In the genomic region with DNA sequence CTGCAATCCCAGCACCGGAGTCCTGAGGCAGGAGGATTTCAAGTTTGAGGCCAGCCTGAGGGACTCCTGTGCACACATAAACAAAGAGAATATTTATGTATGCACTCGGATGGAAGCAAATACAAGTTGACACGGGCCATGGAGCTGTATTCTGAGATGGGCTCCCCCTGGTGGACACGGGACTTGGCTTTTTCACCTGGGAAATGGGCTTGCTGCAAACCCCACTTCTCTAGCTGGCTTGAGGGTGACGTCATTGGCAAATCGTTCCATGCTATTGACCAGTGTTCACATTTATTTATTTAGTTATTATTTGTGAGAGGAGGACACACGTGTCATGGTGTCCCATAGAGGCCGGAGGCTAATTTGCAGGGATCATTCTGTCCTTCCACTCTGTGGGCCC, we compare ENCODE assay signal across 12 mouse cellular contexts. TPM values are rescaled to one million over a fixed set of nuclear protein-coding genes. Genes with fewer than 3 reads are reported as not detected.
A peak's percentile ranks its signal among the peaks of the same experiment; 100 is the strongest.
DNase-seq lines count a peak whose midpoint lies in the region; ATAC-seq and TF ChIP-seq lines count a peak whose summit lies in the region.
"Had no signal": no experiment of that assay in that cellular context is flagged by ENCODE, and none has a peak within 500 bp of the region (broad histone marks: within the 10 kb centered on the region; RNA-seq: fewer than 3 reads in every experiment).

No protein-coding gene starts in this region.

- TF ChIP-seq POLR2A in brain, embryonic 14.5 days (IDR thresholded peaks at IDR 0.05; ENCODE audit: borderline replicate concordance, extremely low read depth, insufficient read depth, insufficient read length, poor library complexity, severe bottlenecking), result no peak

- H3K27ac ChIP-seq in forebrain, embryonic 11.5 days (ENCODE audit: low read depth, low read length), result no peak overlapping the region
- H3K27ac ChIP-seq: embryonic facial prominence, embryonic 12.5 days; midbrain, embryonic 12.5 days had no signal

- 72% methylated on average over 8 of the region's 8 CpGs for WGBS in forebrain, embryonic 11.5 days

- 0 out of 2 replicates have a peak, but pooled peaks have one; percentile 13 for TF ChIP-seq CTCF in brain, embryonic 14.5 days (IDR thresholded peaks at IDR 0.05; ENCODE audit: borderline replicate concordance, extremely low read depth, insufficient read depth, insufficient read length)

- no peaks in the 10 kb centered on the region for H3K4me1 ChIP-seq in forebrain, embryonic 11.5 days (replicated peaks; ENCODE audit: control insufficient read depth, insufficient read depth, low read length)
- H3K4me1 ChIP-seq: embryonic facial prominence, embryonic 12.5 days had no signal

- no peaks in the 10 kb centered on the region for H3K9me3 ChIP-seq in forebrain, embryonic 11.5 days (ENCODE audit: control insufficient read depth, low read length)
- H3K9me3 ChIP-seq: embryonic facial prominence, embryonic 12.5 days; midbrain, embryonic 12.5 days had no signal

- H3K4me3 ChIP-seq in forebrain, embryonic 11.5 days (ENCODE audit: low read depth, low read length), result no peak overlapping the region
- H3K4me3 ChIP-seq: embryonic facial prominence, embryonic 12.5 days; midbrain, embryonic 12.5 days had no signal

- H3K27me3 ChIP-seq in forebrain, embryonic 11.5 days (ENCODE audit: control insufficient read depth, insufficient read depth, low read length), result no peaks in the 10 kb centered on the region
- H3K27me3 ChIP-seq: embryonic facial prominence, embryonic 12.5 days; Patski had no signal

- DNase-seq in cerebellum, postnatal 14 days, result peak; percentile 17 to 25
- DNase-seq in cerebellum, adult 9-11 months, result no peak
- peak; percentile 73 for DNase-seq in retina, embryonic 14.5 days (ENCODE audit: low spot score)
- DNase-seq in retina, postnatal 1 day, result no peak
- no peak for DNase-seq in brain, embryonic 14.5 days (ENCODE audit: low read depth)
- DNase-seq in naive thymus-derived CD4-positive, alpha-beta T cell, adult 2 months (ENCODE audit: low read depth), result peak; percentile 72
- no peak for DNase-seq in heart, adult 8-10 months (ENCODE audit: low spot score)
- DNase-seq in forebrain, embryonic 11.5 days (ENCODE audit: low spot score), result no peak
- DNase-seq: heart, adult 11 months had no signal

- no peak overlapping the region for H3K4me2 ChIP-seq in forebrain, embryonic 11.5 days (ENCODE audit: low read depth, low read length, severe bottlenecking)
- H3K4me2 ChIP-seq: embryonic facial prominence, embryonic 12.5 days; midbrain, embryonic 12.5 days had no signal

- no peak for ATAC-seq in forebrain, embryonic 11.5 days (replicated peaks; ENCODE audit: low FRiP score)
- ATAC-seq: Patski had no signal

- H3K36me3 ChIP-seq in forebrain, embryonic 11.5 days (ENCODE audit: control insufficient read depth, insufficient read depth, low read length), result no peaks in the 10 kb centered on the region
- H3K36me3 ChIP-seq: embryonic facial prominence, embryonic 12.5 days; midbrain, embryonic 12.5 days had no signal

- no peak overlapping the region for H3K9ac ChIP-seq in forebrain, embryonic 11.5 days (ENCODE audit: low read length)
- H3K9ac ChIP-seq: embryonic facial prominence, embryonic 12.5 days; midbrain, embryonic 12.5 days had no signal

RNA-seq across cellular contexts. Expression of a gene that starts 10.1 kb away (rescaled TPM):
- polyA plus RNA-seq in brain, embryonic 14.5 days (2012; rRNA removed), result 4.0 and 4.3 TPM in 2 replicates
- 1 to 10 TPM; 3.7 to 7.8 (median 5.6) TPM for total RNA-seq in heart, adult 8-10 months (2022)
- polyA plus RNA-seq in forebrain, embryonic 11.5 days (2014; fragmentation: Nextera tagmentation; extraction: Ambion mirVana), result 1.5 and 2.4 TPM in 2 replicates

RNA-seq across cellular contexts. Expression of a gene that starts 58.5 kb away (rescaled TPM):
- polyA plus RNA-seq in brain, embryonic 14.5 days (2012; rRNA removed), result not detected in 2 replicates
- total RNA-seq in heart, adult 8-10 months (2022), result not detected
- polyA plus RNA-seq in forebrain, embryonic 11.5 days (2014; fragmentation: Nextera tagmentation; extraction: Ambion mirVana), result not detected in 2 replicates
- polyA plus RNA-seq: embryonic facial prominence, embryonic 12.5 days; midbrain, embryonic 12.5 days had no signal

RNA-seq across cellular contexts. Expression of a gene that starts 59.1 kb away (rescaled TPM):
- polyA plus RNA-seq in brain, embryonic 14.5 days (2012; rRNA removed), result 496 and 652 TPM in 2 replicates
- under 1 TPM; 0.19 to 0.47 (median 0.25) TPM for total RNA-seq in heart, adult 8-10 months (2022)
- 20.2 and 23.8 TPM in 2 replicates for polyA plus RNA-seq in forebrain, embryonic 11.5 days (2014; fragmentation: Nextera tagmentation; extraction: Ambion mirVana)
- polyA plus RNA-seq: Patski had no signal

Comparison
In these comparisons a context has a peak if more than half of its experiments do, and no peak if none do; other contexts are left out.
1. DNase-seq: peak in cerebellum, postnatal 14 days (2 of 2), retina, embryonic 14.5 days (single experiment) and naive thymus-derived CD4-positive, alpha-beta T cell, adult 2 months (single experiment); none in cerebellum, adult 9-11 months (single experiment), retina, postnatal 1 day (single experiment), brain, embryonic 14.5 days (single experiment), heart, adult 8-10 months (single experiment) and forebrain, embryonic 11.5 days (single experiment).
2. RNA of a gene that starts 59.1 kb away (polyA plus RNA-seq): 496 to 652 TPM in brain, embryonic 14.5 days; 20.2 to 23.8 TPM in forebrain, embryonic 11.5 days; every median in the first group is over 10 times any median in the second.